Mouse (Mus musculus) CH12.LX (cell line): ENCODE results near the gene Tent5c.

ENCODE experiments used
- CTCF ChIP-seq, 2 experiments: IDR thresholded peaks in 1 of 2; conservative IDR thresholded peaks in 1 of 2; 2 replicates each; pipeline ENCODE4 v1.5.1; 2011 to 2012; ENCODE audit warnings: low read depth in 2 of 2, low read length in 2 of 2, improper control_type of control experiment in 1 of 2, inconsistent platforms in 1 of 2, mild to moderate bottlenecking in 1 of 2, moderate library complexity in 1 of 2
- ELF1 ChIP-seq: IDR thresholded peaks from 2 replicates; pipeline ENCODE4 v1.6.1; 2014; ENCODE audit warnings: low read depth, mild to moderate bottlenecking, inconsistent platforms, low read length, improper control_type of control experiment
- EP300 ChIP-seq: IDR thresholded peaks from 2 replicates; pipeline ENCODE4 v1.6.1; 2011; ENCODE audit warnings: low read length, improper control_type of control experiment
- JUND ChIP-seq: conservative IDR thresholded peaks from 2 replicates; pipeline ENCODE4 v1.6.1; 2011; ENCODE audit warnings: low read depth, low read length, improper control_type of control experiment
- MAZ ChIP-seq: IDR thresholded peaks from 2 replicates; pipeline ENCODE4 v1.6.1; 2012; ENCODE audit warnings: low read depth, mild to moderate bottlenecking, inconsistent platforms, low read length, improper control_type of control experiment, moderate library complexity
- POLR2A ChIP-seq: IDR thresholded peaks from 2 replicates; pipeline ENCODE4 v1.6.1; 2011; ENCODE audit warnings: low read depth, mild to moderate bottlenecking, improper control_type of control experiment, low read length
- USF2 ChIP-seq: conservative IDR thresholded peaks from 2 replicates; pipeline ENCODE4 v1.6.1; 2011; ENCODE audit warnings: low read depth, low read length, improper control_type of control experiment

DNA sequence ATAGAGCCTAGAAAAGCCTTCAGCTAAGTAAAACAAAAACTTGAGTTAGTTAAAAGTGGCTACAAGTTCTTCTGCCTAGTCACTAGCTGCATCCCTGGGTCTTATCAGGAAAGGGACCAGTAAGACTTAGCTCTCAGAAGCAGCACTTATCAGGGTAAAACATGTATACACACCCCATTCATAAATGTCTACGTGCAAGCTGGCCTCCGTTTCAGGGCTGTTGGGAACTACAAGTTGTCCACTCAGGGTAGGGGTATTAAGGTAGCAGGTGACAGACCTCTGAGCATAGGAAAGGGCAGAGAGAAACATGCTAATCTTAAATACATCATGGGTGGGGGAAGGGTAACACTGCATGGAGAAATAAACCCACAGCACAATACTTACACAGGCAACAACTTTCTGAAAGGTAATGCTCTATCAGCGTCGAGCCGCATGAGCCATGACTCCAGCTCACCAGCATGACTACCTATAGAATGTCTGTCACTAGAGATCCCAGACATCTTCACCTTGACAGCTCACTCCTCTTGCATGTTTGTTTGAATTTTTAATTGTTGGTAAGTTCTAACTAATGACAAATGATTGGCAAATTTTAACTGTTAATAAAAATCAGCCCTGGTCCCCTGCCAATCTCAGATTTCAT, 6.0 kb downstream of the Tent5c start:
- TF ChIP-seq ELF1, result no peak
- no peak for TF ChIP-seq CTCF (conservative IDR thresholded peaks at IDR 0.05 in 1 of 2, IDR thresholded peaks at IDR 0.05 in 1 of 2; ENCODE audit: low read depth in 2 of 2, low read length in 2 of 2)
- TF ChIP-seq POLR2A, result no peak
- no peak for TF ChIP-seq MAZ
- no peak for TF ChIP-seq EP300
- TF ChIP-seq USF2, result no peak
- TF ChIP-seq JUND, result no peak
